Mouse (Mus musculus) hematopoietic multipotent progenitor cell, adult 10-12 weeks (in vitro differentiated cells): ENCODE data around the gene Gm20814. TPM values are rescaled to one million over a fixed set of nuclear protein-coding genes. Genes with fewer than 3 reads are reported as not detected.

ENCODE experiments used
- polyA plus RNA-seq: library from polyadenylated mRNA; stranded (reverse); fragments of >175 nt; gene quantifications from 2 replicates; pipeline ENCODE4 v1.2.3, GENCODE M21; 2012; ENCODE audit warnings: low replicate concordance

Gene Gm20814
- not detected in 2 replicates for polyA plus RNA-seq

DNA sequence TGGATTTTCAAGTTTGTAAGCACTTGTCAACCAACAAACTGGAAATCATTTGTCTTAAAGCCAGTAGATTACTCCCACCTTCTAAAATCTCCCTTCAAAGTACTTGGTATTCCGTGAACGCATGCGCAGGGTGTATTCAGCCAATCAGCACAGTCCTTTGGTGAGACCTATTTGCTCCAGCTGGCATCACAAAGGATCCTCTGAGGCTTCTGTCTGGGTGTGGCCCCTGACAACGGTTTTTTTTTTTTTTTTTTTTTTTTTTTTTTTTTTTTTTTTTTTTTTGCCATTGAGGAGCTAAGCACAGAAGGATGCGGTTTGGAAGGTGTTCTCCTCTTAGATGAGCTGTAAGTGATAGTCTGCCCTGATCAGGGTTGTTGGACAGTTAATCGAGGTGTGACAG lies at the start of gene Gm20814:
TSS of gene Gm20814 (plus strand) at position 301 of the 400 bp plus-strand sequence.

